19 mouse cellular contexts compared by ENCODE assay signal in genomic region chr1:152347946-152348345, GRCm38 (mm10). TPM values are rescaled to one million over a fixed set of nuclear protein-coding genes. Genes with fewer than 3 reads are reported as not detected.
DNase-seq lines count a peak whose midpoint lies in the region; ATAC-seq lines count a peak whose summit lies in the region.
"Had no signal": no experiment of that assay in that cellular context is flagged by ENCODE, and none has a peak within 500 bp of the region (broad histone marks: within the 10 kb centered on the region; RNA-seq: fewer than 3 reads in every experiment).

No protein-coding gene starts in this region.

- no peaks in the 10 kb centered on the region for H3K27me3 ChIP-seq in intestine, embryonic 16.5 days (replicated peaks; ENCODE audit: control insufficient read depth, insufficient read depth, low read length)
- H3K27me3 ChIP-seq: embryonic facial prominence, embryonic 13.5 days; intestine, embryonic 15.5 days; kidney, embryonic 15.5 days; liver, embryonic 13.5 days; lung, embryonic 15.5 days; midbrain, embryonic 13.5 days had no signal

- no peaks in the 10 kb centered on the region for H3K9me3 ChIP-seq in intestine, embryonic 16.5 days (ENCODE audit: control insufficient read depth, low read length)
- H3K9me3 ChIP-seq: embryonic facial prominence, embryonic 13.5 days; intestine, embryonic 15.5 days; kidney, embryonic 15.5 days; liver, embryonic 13.5 days; lung, embryonic 15.5 days; midbrain, embryonic 13.5 days had no signal

- no peak overlapping the region for H3K4me2 ChIP-seq in intestine, embryonic 16.5 days (ENCODE audit: low read depth, low read length)
- H3K4me2 ChIP-seq: embryonic facial prominence, embryonic 13.5 days; hindbrain, embryonic 14.5 days; intestine, embryonic 15.5 days; kidney, embryonic 15.5 days; liver, embryonic 13.5 days; lung, embryonic 15.5 days; midbrain, embryonic 13.5 days had no signal

- intact Hi-C loops in left cerebral cortex, postnatal 4 days (cut with DNase I): no loop called here
- intact Hi-C loops in left cerebral cortex, postnatal 10 days (cut with DNase I): no loop called here

- no peak overlapping the region for H3K9ac ChIP-seq in intestine, embryonic 16.5 days (ENCODE audit: low read depth, low read length)
- H3K9ac ChIP-seq: embryonic facial prominence, embryonic 13.5 days; hindbrain, embryonic 14.5 days; intestine, embryonic 15.5 days; kidney, embryonic 15.5 days; liver, embryonic 13.5 days; lung, embryonic 15.5 days; midbrain, embryonic 13.5 days had no signal

- H3K27ac ChIP-seq in intestine, embryonic 16.5 days (ENCODE audit: low read length): no peak overlapping the region
- H3K27ac ChIP-seq: embryonic facial prominence, embryonic 13.5 days; hindbrain, embryonic 14.5 days; intestine, embryonic 15.5 days; kidney, embryonic 15.5 days; liver, embryonic 13.5 days; lung, embryonic 15.5 days; midbrain, embryonic 13.5 days had no signal

- no peaks in the 10 kb centered on the region for H3K36me3 ChIP-seq in intestine, embryonic 16.5 days (ENCODE audit: control insufficient read depth, insufficient read depth, low read length)
- H3K36me3 ChIP-seq: embryonic facial prominence, embryonic 13.5 days; intestine, embryonic 15.5 days; kidney, embryonic 15.5 days; liver, embryonic 13.5 days; lung, embryonic 15.5 days; midbrain, embryonic 13.5 days had no signal

- no peaks in the 10 kb centered on the region for H3K4me1 ChIP-seq in intestine, embryonic 16.5 days (ENCODE audit: control insufficient read depth, insufficient read depth, low read length)
- H3K4me1 ChIP-seq: embryonic facial prominence, embryonic 13.5 days; intestine, embryonic 15.5 days; kidney, embryonic 15.5 days; liver, embryonic 13.5 days; lung, embryonic 15.5 days; midbrain, embryonic 13.5 days had no signal

- H3K4me3 ChIP-seq in intestine, embryonic 16.5 days (ENCODE audit: low read length): no peak overlapping the region
- H3K4me3 ChIP-seq: embryonic facial prominence, embryonic 13.5 days; intestine, embryonic 15.5 days; kidney, embryonic 15.5 days; liver, embryonic 13.5 days; lung, embryonic 15.5 days; midbrain, embryonic 13.5 days had no signal

- no peak for ATAC-seq in intestine, embryonic 16.5 days
- ATAC-seq: intestine, embryonic 15.5 days; midbrain, embryonic 13.5 days had no signal

- DNase-seq in gastrocnemius, adult 18-20 months (ENCODE audit: low spot score): peak; percentile 40
- DNase-seq in gastrocnemius, postnatal 10 days: no peak
- DNase-seq in left cerebral cortex, postnatal 4 days: peak; percentile 22
- DNase-seq in left cerebral cortex, postnatal 10 days (ENCODE audit: extremely low spot score in 1 of 2, low spot score in 2 of 2): no peak
- peak; percentile 78 to 81 for DNase-seq in cerebellum, postnatal 36 days
- DNase-seq in lung, postnatal 14 days: no peak
- DNase-seq in adrenal gland, adult 8-10 months: no peak
- DNase-seq: adrenal gland, adult 2 months; liver, embryonic 13.5 days; right cerebral cortex, postnatal 14 days had no signal

RNA-seq across cellular contexts. Expression of gene Tsen15, which starts 38.5 kb away (rescaled TPM):
- 10 to 100 TPM; 13.4 to 16.1 TPM for total RNA-seq in gastrocnemius, adult 18-20 months (2021)
- 10 to 100 TPM; 15.1 to 20.5 TPM for total RNA-seq in gastrocnemius, postnatal 10 days (2021)
- 10 to 100 TPM; 24.1 to 24.7 TPM for total RNA-seq in left cerebral cortex, postnatal 4 days (2021)
- total RNA-seq in left cerebral cortex, postnatal 10 days (2021): 10 to 100 TPM; 24.4 to 24.7 TPM
- polyA plus RNA-seq in intestine, embryonic 16.5 days (2015; fragmentation: Nextera tagmentation; extraction: Ambion mirVana): 57.0 and 64.0 TPM in 2 replicates
- total RNA-seq in adrenal gland, adult 8-10 months (2022): 10 to 100 TPM; 26.2 to 35.1 (median 29.9) TPM

RNA-seq across cellular contexts. Expression of gene Colgalt2, which starts 51.7 kb away (rescaled TPM):
- total RNA-seq in gastrocnemius, adult 18-20 months (2021): 1 to 10 TPM; 1.4 to 1.7 TPM
- total RNA-seq in gastrocnemius, postnatal 10 days (2021): 1 to 10 TPM; 4.0 to 4.6 TPM
- total RNA-seq in left cerebral cortex, postnatal 4 days (2021): 1 to 10 TPM; 6.7 to 8.1 TPM
- total RNA-seq in left cerebral cortex, postnatal 10 days (2021): 1 to 10 TPM; 6.7 to 7.6 TPM
- polyA plus RNA-seq in intestine, embryonic 16.5 days (2015; fragmentation: Nextera tagmentation; extraction: Ambion mirVana): 1.3 and 1.5 TPM in 2 replicates
- total RNA-seq in adrenal gland, adult 8-10 months (2022): 1 to 10 TPM; 2.8 to 4.5 (median 3.7) TPM
- total RNA-seq: granulocyte monocyte progenitor cell, adult 5-6 weeks; MEL had no signal

Comparison
In these comparisons a context has a peak if more than half of its experiments do, and no peak if none do; other contexts are left out.
1. DNase-seq: peak in gastrocnemius, adult 18-20 months (single experiment), left cerebral cortex, postnatal 4 days (single experiment) and cerebellum, postnatal 36 days (2 of 2); none in gastrocnemius, postnatal 10 days (single experiment), left cerebral cortex, postnatal 10 days (0 of 2), lung, postnatal 14 days (single experiment) and adrenal gland, adult 8-10 months (single experiment).